Mouse (Mus musculus) brain, embryonic 18.5 days (tissue): ENCODE data around the gene Stim1.
A peak's percentile ranks its signal among the peaks of the same experiment; 100 is the strongest.
"Not testable (repeated sequence)": the region's sequence is repeated elsewhere in the genome, so short reads cannot be mapped to it uniquely, and the experiment has no call there.

ENCODE experiments used
- DNase-seq: peaks from one replicate; pipeline ENCODE4 v3.0.0-alpha.2; 2012; ENCODE audit warnings: low read depth, low spot score

Gene Stim1

DNA sequence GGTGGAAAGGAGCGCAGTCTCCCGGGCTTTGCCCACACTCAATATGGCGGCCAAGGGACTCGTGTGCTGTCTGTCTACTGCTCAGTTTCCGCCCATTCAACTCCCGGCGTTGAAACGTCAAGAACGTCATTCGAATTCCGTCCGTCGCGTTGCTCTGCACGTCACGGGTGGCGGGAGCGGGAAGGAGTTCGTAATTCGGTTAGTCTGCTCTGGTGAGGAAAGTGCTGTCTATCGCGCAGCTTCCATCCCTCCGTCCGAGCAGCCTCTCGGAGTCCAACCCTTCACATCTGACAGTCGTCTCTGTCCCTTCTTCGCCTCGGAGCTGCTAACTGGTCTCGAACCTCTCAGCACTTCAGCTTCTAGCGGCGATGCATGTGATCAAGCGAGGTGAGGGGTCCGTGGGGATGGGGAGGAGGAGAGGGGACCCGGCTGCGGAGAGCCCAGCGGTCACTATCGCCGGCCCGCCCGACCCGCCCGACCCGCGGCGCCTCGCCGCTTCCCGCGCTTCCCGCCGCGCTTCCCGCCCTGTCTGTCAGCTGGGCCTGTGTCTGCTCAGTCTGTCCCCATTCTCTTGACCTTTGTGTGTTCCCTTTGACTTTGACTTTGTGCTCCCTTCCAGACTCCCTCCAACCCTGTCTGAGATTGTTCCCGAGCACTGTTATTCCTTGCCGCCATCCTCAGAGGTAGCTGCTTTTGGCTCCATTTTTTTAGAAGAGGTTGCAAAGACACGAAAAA lies 174.2 kb downstream of the Stim1 start, which contains the start of gene Rrm1:
Gene Rrm1, plus strand, starts transcription at position 39 of the 735 bp plus-strand sequence.
- DNase-seq: peak; percentile 97

DNA sequence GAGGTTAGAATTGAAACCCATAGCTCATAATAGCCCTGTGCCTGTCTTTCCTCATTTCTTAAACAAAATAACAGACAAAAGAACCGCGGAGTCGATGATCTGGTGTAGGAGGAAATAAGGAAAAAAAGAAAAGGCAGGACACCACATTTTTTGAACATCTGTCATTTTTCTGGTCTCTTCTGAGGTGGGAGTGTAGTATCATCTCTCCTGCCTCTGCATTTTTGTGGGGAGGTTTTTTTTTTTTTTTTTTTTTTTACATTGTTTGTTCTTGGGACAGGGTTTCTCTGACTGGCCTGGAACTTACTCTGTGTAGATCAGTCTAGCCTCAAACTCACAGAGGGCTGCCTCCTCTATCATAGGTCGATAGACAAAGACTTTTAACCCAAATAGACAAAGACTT lies 174.8 kb downstream of the Stim1 start:
- no peak for DNase-seq

DNA sequence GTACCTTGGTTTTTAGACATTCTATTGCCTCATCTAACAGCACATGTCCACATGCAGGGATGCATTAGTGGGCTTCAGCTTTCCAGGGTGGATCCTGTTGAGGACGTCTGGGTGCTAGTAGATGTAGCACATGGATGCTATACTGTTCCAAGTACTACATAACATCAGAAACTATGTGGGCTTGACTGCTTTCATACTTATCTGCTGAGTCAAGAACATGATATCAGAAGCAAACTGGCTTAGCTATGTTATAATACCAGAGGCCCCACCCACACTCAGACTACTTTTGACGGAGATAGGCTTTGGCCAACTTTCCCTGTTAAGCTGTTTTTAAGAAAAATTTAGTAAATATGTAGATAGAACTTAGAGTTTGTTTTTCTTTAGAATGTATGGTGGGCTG lies 176.7 kb downstream of the Stim1 start:
- DNase-seq: no peak

DNA sequence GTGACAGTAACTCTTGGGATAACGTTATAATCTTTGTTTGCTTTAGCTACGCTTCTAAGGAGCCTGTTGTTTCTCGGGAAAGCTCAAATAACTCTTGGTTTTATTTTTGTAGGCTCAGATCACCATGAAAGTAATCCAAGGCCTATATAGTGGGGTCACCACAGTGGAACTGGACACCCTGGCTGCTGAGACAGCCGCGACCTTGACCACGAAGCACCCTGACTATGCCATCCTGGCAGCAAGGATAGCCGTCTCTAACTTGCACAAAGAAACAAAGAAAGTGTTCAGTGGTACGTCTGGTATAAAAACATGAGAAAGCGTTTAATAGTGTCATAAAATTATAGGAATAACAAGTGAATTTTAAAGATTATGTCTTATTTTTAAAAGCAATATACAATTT lies 178.8 kb downstream of the Stim1 start:
- no peak for DNase-seq

DNA sequence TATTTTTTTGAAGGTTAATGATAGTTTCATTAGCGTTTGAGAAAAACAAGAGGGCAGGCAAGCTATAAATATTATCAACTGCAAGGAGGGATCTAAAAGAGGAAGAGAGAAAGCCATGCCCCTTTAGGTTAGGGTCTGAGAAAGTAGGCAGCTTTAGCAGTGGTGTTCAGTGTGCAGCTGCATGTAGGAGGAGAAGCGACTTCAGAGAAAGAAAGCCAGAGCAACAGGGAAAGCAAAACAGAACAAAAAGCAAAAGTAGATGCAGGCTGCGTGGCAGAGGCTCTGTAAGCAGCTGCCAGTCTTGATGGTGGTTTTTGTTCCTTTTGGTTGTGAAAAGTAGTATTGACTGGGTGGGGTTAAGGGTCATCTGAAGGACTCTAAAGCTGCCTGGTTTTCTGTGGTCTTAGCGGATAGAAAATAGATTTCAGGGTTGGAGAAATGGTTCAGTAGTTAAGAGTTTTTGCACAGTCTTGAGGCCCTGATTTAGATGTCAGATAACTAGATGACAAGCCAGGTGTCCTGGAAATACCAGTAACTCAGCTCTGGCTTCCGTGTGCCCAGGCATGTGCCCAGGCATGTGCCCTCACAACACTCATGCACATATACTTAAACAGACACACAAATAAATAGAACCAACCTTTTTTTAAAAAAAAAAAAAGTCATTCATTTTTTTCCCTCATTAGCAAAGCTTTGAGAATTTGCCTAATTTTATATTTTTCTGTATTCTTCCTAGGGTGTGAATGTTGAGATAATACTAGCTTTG lies 191.2 kb downstream of the Stim1 start:
- DNase-seq: no peak

DNA sequence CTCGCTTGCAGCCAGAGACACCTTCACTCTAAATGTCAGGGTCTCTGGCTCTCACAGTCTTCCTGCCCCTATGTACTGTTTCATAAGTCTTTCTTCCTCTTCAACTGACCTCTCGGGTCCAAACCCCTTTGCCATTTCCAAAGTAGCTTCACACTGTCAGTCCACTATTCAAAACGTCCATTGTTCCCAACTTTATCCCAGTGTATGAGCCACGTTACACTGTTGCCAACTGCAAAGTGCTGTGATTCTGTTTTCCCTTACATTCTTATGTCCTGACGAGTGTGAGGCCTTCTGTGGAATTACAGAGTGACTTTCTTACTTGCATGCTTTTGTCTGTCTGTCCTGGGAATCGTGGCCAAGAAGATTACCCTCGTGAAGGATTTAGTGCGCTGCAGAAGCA lies 200.0 kb downstream of the Stim1 start:
- DNase-seq: no peak

DNA sequence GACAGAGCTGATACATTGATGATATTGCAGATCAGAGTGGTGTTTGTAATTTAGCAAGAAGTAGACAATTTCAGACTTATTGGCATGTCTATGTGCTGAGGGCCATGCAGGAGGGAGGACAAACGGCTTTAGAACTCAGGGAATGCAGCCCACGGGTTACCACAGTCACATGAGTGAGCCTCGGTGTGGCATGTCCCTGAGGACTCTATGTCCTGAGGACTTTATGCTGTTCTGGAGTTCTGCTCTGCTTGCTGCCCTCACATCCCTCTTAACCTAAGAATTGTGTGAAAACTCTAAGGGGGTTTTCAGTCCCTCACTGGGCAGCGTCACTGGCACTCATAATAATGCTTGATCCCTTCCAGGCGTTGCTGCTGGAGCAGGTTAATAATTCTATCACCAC lies 205.1 kb downstream of the Stim1 start:
- no peak for DNase-seq

DNA sequence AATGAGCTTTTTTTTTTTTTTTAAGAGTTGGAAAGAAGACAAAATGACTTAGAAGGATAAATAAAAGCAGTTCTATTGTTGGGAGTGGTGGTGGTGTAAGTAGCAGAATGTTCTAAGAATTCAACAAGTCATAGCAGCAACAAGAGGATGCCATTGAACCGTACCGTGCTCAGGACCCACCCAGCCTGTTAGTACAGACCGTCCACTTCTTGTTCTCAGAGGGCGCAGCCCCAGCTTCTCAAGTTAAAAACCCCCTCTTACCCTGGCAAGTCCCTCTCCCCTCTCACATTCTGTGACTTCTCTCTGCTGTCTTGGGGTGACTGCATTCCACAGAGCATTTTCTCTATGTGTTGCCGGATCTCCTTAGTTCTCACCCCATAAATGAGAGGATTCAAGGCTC lies 209.0 kb downstream of the Stim1 start:
- no peak for DNase-seq

DNA sequence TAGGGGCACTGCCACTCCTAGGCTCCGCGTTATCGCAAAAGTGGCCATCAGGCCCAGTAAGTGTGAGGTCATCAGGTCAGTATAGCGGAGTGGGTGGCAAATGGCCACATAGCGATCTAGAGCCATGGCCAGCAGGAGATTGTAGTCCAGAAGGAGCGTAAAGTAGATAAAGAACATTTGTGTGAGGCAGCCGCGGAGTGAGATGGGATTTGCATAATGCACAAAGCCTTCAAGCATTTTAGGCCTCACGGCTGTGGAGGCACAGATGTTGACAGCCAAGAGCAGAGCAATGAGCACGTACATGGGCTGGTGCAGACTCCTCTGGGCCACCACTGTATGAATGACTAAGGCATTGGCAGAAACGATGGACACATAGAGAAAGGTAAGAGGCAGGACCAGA lies 209.8 kb downstream of the Stim1 start:
- DNase-seq: no peak

DNA sequence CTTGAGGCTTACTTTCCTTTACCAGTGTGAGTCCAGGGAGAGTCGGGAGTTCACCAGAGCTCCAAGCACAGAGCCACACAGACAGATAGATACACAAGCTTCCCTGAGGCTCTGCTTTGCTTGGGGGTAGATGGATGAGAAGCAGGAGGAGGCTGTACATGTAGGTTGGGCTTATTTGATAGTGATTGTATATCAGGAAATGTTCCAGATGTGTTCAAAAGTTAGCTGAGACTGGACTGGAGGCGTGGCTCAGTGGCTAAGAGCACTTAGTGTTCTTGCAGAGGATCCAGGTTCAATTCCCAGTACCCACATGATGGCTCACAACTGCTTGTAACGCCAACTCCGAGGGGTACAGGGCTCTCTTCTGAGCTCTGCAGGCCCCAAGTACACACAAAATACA lies 210.8 kb downstream of the Stim1 start:
- no peak for DNase-seq

DNA sequence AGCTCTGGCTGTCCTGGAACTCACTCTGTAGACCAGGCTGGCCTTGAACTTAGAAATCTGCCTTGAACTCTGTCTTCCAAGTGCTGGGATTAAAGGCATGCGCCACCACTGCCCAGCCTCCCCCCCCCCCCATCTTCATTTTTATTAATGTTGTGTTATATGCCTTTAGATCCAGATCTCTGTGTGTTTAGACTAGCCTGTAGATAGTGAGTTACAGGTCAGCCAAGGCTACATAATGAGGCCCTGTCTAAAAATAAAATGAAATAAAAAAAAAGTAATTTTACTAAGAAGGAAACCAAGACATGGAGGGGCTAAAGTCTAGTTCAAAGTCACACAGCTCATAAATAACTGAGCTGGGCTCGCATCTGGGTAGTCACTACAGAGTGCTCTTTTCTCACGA lies 211.3 kb downstream of the Stim1 start:
- no peak for DNase-seq

DNA sequence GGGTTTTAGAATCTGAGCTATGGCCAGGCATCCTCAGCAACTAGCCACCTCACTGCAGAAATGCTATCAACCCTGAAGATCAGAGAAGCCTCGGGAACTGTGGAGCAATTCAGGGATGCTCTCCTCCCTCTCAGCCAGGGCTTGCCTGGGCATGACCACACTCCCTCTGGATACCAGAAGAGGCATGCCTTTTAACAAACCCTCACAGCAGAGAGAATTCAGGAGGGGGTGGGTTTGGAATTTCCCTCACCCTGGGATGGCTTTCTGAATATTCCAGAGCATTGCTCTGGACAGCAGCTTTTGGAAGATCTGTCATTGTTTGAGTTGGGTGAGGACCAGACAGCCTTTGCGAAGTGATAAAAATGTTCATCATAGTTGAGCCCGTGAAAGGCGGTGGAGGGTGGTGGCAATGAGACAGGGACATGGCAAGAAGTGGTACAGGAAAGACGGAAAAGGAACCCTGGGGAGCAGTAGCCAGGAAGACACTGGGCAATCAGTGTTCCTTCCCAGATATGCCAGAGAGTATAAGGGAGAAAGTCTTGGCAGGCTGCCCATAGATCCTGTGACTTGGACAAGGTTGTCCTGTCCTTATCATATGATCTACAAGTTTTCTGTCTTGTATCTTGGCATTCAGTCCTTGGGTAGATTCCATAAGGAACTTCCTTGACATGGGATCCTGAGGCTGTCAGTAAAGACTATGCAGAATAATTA lies 211.9 kb downstream of the Stim1 start:
- no peak for DNase-seq

DNA sequence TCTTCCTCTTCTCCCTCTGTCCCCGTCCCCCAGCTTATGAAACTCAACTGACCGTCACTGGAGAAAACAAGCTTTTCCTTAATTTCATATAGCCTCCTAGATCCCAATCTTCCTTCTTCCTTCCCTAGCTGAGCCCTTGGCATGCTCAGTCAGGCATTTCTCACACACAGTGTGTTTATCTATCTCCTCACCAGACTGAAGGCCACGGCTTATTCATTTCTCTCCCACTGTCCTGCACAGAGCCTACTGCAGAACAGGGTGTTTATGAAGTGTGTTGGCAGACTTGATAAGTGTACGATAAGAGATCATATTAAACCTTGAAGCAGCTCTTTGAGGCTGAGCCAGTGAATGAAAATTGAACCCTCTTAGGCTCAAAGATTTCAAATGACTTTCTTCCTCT lies 213.2 kb downstream of the Stim1 start:
- no peak for DNase-seq

DNA sequence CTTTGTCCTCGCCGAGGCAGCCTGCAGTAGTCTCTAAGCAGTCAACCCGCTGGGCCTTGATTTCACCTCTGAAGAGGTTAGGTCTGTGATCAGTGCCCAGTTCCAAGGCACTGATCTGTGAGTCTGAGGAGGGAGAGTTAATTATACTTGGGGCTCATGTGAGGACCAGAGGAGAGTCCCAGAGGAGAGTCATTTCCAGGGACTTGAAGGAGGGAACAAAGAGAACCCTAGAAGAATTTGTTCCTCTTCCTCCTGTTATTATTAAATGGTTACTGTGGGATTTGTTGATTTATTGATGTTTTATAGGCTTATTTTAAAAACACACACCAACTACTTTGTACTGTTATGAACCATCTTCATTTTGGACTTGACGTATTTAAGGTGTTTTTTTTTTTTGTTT lies 214.0 kb downstream of the Stim1 start, which contains the start of gene Olfr543:
Gene Olfr543, minus strand, starts transcription at position 101 of the 400 bp plus-strand sequence.
- DNase-seq: no peak

DNA sequence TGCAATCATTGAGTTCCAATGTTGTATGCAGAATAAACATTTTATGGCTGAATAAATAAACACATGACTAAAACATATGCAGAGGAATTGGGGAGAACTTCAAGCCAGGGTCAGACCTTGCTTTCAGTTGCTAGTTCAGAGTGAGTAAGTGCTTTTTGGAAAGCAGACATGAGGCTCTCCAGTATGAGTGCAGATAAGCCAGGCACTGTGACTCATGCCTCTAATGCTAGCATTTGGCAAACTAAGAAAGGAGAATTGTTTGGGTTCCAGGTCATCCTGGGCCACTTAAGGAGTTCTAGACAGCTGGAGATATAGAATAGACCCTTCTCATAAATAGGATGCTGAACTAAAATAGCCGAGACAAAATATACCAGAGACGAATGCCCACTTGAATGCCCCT lies 216.1 kb downstream of the Stim1 start:
- DNase-seq: no peak

DNA sequence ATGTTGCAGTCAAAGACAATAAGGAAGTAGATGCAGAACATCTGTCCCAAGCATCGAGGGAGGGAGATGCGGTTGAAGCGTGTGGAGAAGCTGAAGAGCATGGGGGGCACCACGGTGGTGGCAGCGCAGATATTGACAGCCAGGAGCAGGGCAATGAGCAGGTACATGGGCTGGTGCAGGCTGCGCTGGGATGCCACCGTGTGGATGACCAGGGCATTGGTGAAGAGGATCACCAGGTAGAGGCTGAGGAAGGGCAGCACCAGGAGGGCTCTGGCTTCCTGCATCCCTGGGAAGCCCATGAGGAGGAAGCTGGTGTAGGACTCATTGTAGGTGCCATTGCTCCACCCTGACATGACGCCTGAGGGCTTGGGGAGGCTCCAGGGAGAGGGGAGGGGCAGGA lies 217.2 kb downstream of the Stim1 start:
- not testable (repeated sequence) for DNase-seq

DNA sequence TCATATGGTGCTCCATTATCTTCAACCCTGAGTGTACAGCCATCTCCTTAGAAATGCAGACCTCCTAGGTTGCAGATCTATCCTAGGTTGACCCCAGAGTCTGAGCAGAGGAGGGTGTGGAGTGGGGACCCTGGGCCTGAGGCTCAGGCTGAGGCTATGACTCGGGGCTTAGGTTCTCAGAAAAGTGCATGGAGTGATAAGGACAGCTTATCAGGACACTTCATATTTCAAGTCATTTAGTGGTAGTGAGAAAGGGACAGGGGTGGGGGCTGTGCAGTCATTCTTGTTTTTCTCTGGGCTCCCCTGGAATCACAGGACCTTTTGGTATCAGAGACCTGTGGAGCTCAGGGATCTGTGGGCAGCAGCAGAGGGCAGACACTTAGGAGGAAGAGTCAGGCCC lies 218.5 kb downstream of the Stim1 start:
- DNase-seq: no peak
